Mouse (Mus musculus): ENCODE data around the gene Nkiras1. TPM values are rescaled to one million over a fixed set of nuclear protein-coding genes. Genes with fewer than 3 reads are reported as not detected.
"Not testable (repeated sequence)": the region's sequence is repeated elsewhere in the genome, so short reads cannot be mapped to it uniquely, and the experiment has no call there.

Nkiras1 gene
- total RNA-seq (2014; rRNA removed): 20.5 and 27.1 TPM in 2 replicates
- polyA plus RNA-seq (2015; fragmentation: Nextera tagmentation; extraction: Ambion mirVana): 68.3 and 70.7 TPM in 2 replicates

- peak; percentile 43 for TF ChIP-seq CTCF (IDR thresholded peaks at IDR 0.05; ENCODE audit: low read depth)
- H3K27me3 ChIP-seq (ENCODE audit: insufficient read depth, low read length): no peaks in the 10 kb centered on the region
- H3K4me3 ChIP-seq (ENCODE audit: low read length): peak within 1 kb of the TSS; percentile 93
- peak within 1 kb of the TSS; percentile 97 for H3K9ac ChIP-seq (replicated peaks; ENCODE audit: low read length)
- peak within 1 kb of the TSS; percentile 78 for H3K4me2 ChIP-seq (ENCODE audit: low read depth, low read length)
- H3K27ac ChIP-seq: peak within 1 kb of the TSS; percentile 89
- H3K36me3 ChIP-seq (ENCODE audit: insufficient read depth, low read length): peaks cover 10% of the 10 kb centered on the region; the same call in 1 of the 2 replicates
- ATAC-seq (peak; percentile 99), DNase-seq (ENCODE audit: low spot score) (peak; percentile 99)
- no peaks in the 10 kb centered on the region; the same call in 1 of the 2 replicates for H3K4me1 ChIP-seq (ENCODE audit: insufficient read depth, low read length)
- WGBS: under 1% methylated on average over 78 of the region's 78 CpGs
- H3K9me3 ChIP-seq (ENCODE audit: low read length): no peaks in the 10 kb centered on the region
Measured at GRCm38 (mm10) chr14:18270529-18271441, at the start of gene Nkiras1, which contains the start of gene Rpl15. Nkiras1 (plus strand) TSS chr14:18271136. Rpl15 (minus strand) TSS chr14:18271391.

DNA sequence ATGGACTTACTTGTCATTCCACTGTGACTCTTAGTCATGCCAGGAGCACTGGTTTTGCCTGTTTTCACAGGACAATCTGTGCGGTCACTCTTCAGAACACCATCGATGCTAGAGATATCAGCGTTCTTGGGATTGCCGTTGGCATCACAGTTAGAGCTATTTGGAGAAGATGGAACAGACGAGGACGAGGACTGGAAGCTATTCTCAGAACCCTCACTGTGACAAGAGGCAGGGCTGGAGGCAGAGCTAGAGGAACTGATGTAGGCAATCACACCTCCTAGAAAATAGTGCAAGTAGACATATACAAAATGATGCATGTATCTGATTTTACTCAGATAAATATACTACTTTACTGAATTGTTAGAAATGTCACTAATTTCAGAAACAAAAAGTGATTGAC lies 49.0 kb upstream of the Nkiras1 start:
- no peaks in the 10 kb centered on the region for H3K4me1 ChIP-seq (ENCODE audit: insufficient read depth, low read length)
- no peaks in the 10 kb centered on the region for H3K27me3 ChIP-seq (ENCODE audit: insufficient read depth, low read length)
- TF ChIP-seq CTCF (IDR thresholded peaks at IDR 0.05; ENCODE audit: low read depth): no peak
- no peak overlapping the region for H3K9ac ChIP-seq (replicated peaks; ENCODE audit: low read length)
- ATAC-seq (no peak), DNase-seq (ENCODE audit: low spot score) (no peak)
- H3K36me3 ChIP-seq (ENCODE audit: insufficient read depth, low read length): no peaks in the 10 kb centered on the region
- H3K4me2 ChIP-seq (ENCODE audit: low read depth, low read length): no peak overlapping the region
- H3K9me3 ChIP-seq (ENCODE audit: low read length): no peaks in the 10 kb centered on the region
- no peak overlapping the region for H3K27ac ChIP-seq
- H3K4me3 ChIP-seq (ENCODE audit: low read length): no peak overlapping the region
- 94% methylated on average over 6 of the region's 6 CpGs for WGBS

DNA sequence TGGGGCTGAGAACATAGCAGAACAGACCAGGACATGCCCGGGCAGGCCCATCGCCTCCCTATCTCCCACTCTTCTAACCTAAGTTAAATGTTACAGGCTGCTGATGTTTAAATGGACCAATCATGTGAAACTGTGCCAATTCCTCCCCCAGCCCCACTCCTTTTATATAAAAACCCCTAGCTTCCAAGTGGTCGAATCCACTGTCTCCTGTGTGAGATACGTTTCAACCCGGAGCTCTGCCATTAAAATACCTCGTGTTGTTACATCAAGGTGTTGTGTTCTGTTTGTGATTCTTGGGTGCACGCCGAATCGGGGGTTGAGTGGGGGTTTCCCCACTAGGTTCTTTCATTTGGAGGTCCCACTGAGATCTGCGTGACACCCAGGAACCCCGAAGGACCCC lies 45.5 kb upstream of the Nkiras1 start:
- H3K27me3 ChIP-seq (ENCODE audit: insufficient read depth, low read length); DNase-seq (ENCODE audit: low spot score); H3K9ac ChIP-seq (replicated peaks; ENCODE audit: low read length); H3K9me3 ChIP-seq (ENCODE audit: low read length); H3K27ac ChIP-seq; H3K4me3 ChIP-seq (ENCODE audit: low read length); H3K36me3 ChIP-seq (ENCODE audit: insufficient read depth, low read length); ATAC-seq; H3K4me1 ChIP-seq (ENCODE audit: insufficient read depth, low read length); H3K4me2 ChIP-seq (ENCODE audit: low read depth, low read length): not testable (repeated sequence)
- WGBS: 92% methylated on average over 11 of the region's 11 CpGs

DNA sequence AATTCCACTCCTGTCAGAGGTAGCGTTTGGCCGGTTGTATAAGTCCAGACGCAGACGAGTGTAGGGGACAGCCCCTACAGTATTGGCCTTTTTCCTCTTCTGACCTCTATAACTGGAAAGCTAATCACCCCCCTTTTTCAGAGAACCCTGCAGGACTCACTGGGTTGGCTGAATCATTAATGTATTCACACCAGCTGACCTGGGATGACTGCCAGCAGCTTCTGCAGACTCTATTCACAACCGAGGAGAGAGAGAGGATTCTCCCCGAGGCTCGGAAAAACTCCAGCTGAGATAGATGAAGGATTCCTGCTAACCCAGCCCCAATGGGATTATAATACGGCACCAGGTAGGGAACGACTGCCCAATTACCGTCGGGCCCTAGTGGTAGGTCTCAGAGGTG lies 44.8 kb upstream of the Nkiras1 start:
- 28% methylated on average over 11 of the region's 11 CpGs for WGBS
- not testable (repeated sequence) for H3K36me3 ChIP-seq (ENCODE audit: insufficient read depth, low read length); H3K27me3 ChIP-seq (ENCODE audit: insufficient read depth, low read length); H3K9me3 ChIP-seq (ENCODE audit: low read length); H3K4me2 ChIP-seq (ENCODE audit: low read depth, low read length); ATAC-seq; H3K27ac ChIP-seq; H3K4me1 ChIP-seq (ENCODE audit: insufficient read depth, low read length); H3K9ac ChIP-seq (replicated peaks; ENCODE audit: low read length); H3K4me3 ChIP-seq (ENCODE audit: low read length)
- TF ChIP-seq CTCF (IDR thresholded peaks at IDR 0.05; ENCODE audit: low read depth): peak; percentile 15; the same call in 1 of the 2 replicates
- peak; percentile 15 for DNase-seq (ENCODE audit: low spot score)

DNA sequence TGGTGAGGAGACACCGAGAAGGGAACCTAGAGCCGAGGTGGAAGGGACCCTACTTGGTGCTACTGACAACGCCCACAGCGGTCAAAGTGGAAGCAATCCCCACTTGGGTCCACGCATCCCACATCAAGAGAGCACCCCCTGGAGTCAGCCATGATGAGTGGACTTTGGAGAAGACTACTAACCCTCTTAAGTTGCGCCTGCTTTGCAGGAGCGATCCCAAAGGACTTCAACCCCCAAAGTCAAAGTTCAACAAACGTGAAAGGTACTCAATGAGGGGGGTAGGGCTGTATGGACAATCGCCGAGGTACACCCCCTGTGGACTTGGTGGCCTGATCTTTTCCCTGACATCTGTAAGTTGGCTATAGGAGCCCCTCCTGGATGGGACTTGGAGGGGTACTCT lies 41.2 kb upstream of the Nkiras1 start:
- not testable (repeated sequence) for DNase-seq (ENCODE audit: low spot score); ATAC-seq; H3K36me3 ChIP-seq (ENCODE audit: insufficient read depth, low read length); H3K4me3 ChIP-seq (ENCODE audit: low read length); H3K27me3 ChIP-seq (ENCODE audit: insufficient read depth, low read length); H3K27ac ChIP-seq; H3K9me3 ChIP-seq (ENCODE audit: low read length); H3K4me2 ChIP-seq (ENCODE audit: low read depth, low read length); H3K9ac ChIP-seq (replicated peaks; ENCODE audit: low read length); H3K4me1 ChIP-seq (ENCODE audit: insufficient read depth, low read length)
- 92% methylated on average over 10 of the region's 10 CpGs for WGBS

- not testable (repeated sequence) for H3K4me1 ChIP-seq (ENCODE audit: insufficient read depth, low read length); H3K4me2 ChIP-seq (ENCODE audit: low read depth, low read length); H3K36me3 ChIP-seq (ENCODE audit: insufficient read depth, low read length); DNase-seq (ENCODE audit: low spot score); H3K27ac ChIP-seq; ATAC-seq; H3K9ac ChIP-seq (replicated peaks; ENCODE audit: low read length); H3K27me3 ChIP-seq (ENCODE audit: insufficient read depth, low read length); H3K9me3 ChIP-seq (ENCODE audit: low read length); H3K4me3 ChIP-seq (ENCODE audit: low read length)
- WGBS: 97% methylated on average over 8 of the region's 8 CpGs
Measured at GRCm38 (mm10) chr14:18231866-18232265, 39.1 kb upstream of the Nkiras1 start.

- no peak overlapping the region for H3K27ac ChIP-seq
- no peaks in the 10 kb centered on the region for H3K36me3 ChIP-seq (ENCODE audit: insufficient read depth, low read length)
- no peak overlapping the region for H3K9ac ChIP-seq (replicated peaks; ENCODE audit: low read length)
- no peak for ATAC-seq
- WGBS: 94% methylated on average over 2 of the region's 2 CpGs
- H3K9me3 ChIP-seq (ENCODE audit: low read length): no peaks in the 10 kb centered on the region
- TF ChIP-seq CTCF (IDR thresholded peaks at IDR 0.05; ENCODE audit: low read depth): no peak
- no peaks in the 10 kb centered on the region for H3K27me3 ChIP-seq (ENCODE audit: insufficient read depth, low read length)
- H3K4me3 ChIP-seq (ENCODE audit: low read length): no peak overlapping the region
- no peaks in the 10 kb centered on the region for H3K4me1 ChIP-seq (ENCODE audit: insufficient read depth, low read length)
- DNase-seq (ENCODE audit: low spot score): no peak
- H3K4me2 ChIP-seq (ENCODE audit: low read depth, low read length): no peak overlapping the region
Measured at GRCm38 (mm10) chr14:18233076-18233475, 37.9 kb upstream of the Nkiras1 start.

Measured in hindbrain, postnatal 0 days (tissue).